Mouse (Mus musculus) cerebellum, postnatal 4 days (tissue): ENCODE results near the gene Lrrk1.

Source experiments
- DNase-seq, 2 experiments: peaks; one replicate each; pipeline ENCODE4 v3.0.0; 2022; ENCODE audit warnings: low spot score in 2 of 2, mixed read lengths in 1 of 2

Gene Lrrk1

DNA sequence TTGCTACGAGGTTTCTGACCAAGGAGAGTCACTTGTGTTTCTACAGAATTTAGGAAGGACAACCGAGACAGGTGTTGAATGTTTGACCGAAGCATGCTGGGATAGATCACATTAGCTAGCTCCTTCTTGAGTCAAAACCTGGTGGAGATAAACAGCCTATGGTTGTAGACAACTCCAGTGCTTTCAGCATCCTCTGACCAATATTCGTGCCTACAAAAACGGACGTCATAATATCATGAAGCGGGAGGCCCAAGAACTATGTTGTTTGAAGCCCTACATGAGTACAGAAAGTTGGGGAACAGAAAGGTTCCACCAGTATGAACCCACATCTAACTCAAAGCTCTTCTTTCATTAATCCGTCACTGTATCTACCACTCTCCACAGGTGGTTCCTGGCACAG lies 3.3 kb downstream of the Lrrk1 start:
- DNase-seq = no peak

- no peak for DNase-seq
Measured at GRCm38 (mm10) chr7:66384213-66384612, 3.9 kb downstream of the Lrrk1 start.

GRCm38 (mm10) chr7:66376560-66376959 lies 11.6 kb downstream of the Lrrk1 start:
- DNase-seq = no peak

GRCm38 (mm10) chr7:66375736-66376135 lies 12.4 kb downstream of the Lrrk1 start:
- no peak for DNase-seq

GRCm38 (mm10) chr7:66373391-66373790 lies 14.8 kb downstream of the Lrrk1 start:
- no peak for DNase-seq

- no peak for DNase-seq
Measured at GRCm38 (mm10) chr7:66370970-66371369, 17.2 kb downstream of the Lrrk1 start.

GRCm38 (mm10) chr7:66369934-66370445 lies 18.2 kb downstream of the Lrrk1 start:
- DNase-seq = no peak

DNA sequence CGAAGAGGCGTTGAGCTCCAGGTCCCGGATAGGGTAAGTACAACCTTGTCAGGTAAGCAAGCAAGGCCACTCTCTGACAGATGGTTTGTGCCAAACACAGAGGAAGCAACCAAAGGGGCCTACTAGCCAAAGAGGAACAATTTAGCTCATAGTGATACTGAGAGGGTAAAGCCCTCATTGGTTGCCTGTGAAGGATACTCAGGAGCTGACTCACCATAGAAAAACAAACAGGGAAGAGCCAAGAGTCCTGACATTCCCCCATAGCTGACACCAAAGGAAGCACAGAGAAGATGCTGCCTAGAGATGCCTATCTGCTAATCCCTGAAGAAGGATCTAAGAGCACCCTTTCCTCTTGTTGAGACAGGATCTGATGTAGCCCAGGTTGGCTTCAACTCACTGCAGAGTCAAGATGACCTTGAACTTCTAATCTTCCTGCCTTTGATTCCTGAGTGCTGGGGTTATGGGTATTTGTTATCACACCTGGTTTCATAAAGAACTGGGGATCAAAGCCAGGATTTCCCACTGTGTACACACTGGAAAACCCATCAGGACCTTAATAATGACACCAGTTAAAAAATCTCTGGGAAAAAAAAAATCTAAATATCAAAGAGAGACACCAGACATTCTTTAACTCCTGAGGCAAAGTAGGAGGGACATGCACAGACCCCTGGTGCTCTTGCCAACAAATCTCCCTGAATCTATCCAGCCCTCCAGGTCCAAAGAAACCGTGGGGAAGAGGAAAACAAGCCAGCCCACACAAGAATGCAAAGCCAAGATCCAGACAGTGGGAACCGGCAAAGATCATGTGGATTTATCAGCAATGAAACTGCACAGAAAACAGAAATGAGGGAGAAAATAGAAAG lies 18.8 kb downstream of the Lrrk1 start:
- DNase-seq = no peak

- no peak for DNase-seq
Measured at GRCm38 (mm10) chr7:66365904-66366303, 22.2 kb downstream of the Lrrk1 start, which contains the start of gene Gm10974. Gm10974 (plus strand) TSS chr7:66365905.

DNA sequence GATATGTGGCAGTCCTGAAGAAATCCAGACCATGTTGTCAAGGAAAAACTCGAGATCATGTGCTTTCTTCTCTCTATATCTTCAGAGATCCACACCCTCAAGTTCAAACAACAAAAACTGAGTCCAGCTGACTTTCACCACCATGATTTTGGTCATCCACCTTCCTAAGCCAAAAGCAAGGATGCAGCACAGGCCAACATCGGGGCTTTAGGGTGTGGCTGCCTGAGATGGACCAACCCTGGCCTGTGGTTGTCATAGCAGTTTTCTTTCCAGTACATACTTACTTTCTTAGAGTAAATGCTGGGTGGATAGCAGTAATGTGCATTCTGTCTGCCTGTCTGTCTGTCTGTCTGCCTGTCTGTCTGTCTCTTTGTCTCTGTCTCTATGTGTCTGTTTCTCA lies 22.7 kb downstream of the Lrrk1 start:
- DNase-seq = no peak

DNA sequence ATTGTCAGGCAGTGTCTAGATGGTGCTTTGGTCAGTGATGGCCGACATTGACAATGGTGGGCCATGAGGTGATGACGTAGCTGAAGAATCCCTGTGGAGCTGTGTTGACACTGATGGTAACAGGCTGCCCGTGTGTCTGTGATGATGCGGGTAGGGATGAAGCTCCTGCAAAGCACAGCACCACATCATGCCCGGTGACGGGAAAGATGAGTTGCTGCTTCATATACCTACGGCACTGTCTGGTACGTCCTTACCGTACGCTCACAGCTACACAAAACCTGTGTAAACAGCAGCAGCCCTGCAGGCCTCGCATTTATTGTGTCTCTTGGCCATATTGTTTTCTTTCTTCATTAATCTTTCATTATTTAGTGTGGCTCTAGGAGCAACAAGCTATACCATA lies 23.7 kb downstream of the Lrrk1 start:
- no peak for DNase-seq

DNA sequence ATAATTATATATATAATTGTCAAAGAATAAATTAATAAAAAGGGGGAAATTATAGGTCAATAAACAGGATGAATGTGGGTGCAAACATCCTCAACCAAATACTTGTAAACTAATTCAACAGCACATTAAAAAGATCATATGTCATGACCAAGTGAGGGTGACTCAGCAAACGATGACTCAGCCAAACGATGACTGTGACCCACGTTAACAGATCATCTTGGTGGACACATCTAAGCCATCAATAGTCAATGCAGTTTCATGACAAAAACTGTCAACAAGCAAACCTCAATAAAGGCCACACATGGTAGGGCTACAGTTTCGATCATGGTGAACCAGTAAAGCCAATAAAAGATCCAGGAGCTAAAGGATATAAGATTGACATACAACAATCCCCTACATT lies 29.1 kb downstream of the Lrrk1 start:
- DNase-seq = no peak

GRCm38 (mm10) chr7:66358461-66358860 lies 29.7 kb downstream of the Lrrk1 start:
- no peak for DNase-seq

- DNase-seq = no peak
Measured at GRCm38 (mm10) chr7:66355791-66356522, 32.2 kb downstream of the Lrrk1 start.

- DNase-seq = no peak
Measured at GRCm38 (mm10) chr7:66354911-66355310, 33.2 kb downstream of the Lrrk1 start.

GRCm38 (mm10) chr7:66351074-66351473 lies 37.1 kb downstream of the Lrrk1 start:
- DNase-seq = no peak

DNA sequence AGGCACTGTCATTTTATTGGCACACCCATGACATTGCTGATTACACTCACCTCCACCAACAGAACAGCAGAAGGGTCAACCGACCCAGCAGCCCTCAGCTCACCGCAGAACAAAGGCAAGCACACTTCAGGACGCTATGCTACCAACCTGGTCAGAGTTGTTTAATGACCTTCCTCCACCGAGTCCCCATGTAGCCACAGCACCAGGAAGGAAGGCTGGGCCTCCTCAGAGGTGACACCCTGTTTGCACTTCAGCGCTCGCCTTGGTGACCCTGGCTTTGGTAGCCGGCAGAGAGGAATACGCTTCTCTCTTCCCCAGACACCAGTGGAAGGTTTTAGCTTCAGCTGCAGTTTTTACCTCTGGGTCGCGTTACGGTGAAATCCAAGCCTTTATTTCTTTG lies 38.5 kb downstream of the Lrrk1 start:
- no peak for DNase-seq

- DNase-seq = no peak
Measured at GRCm38 (mm10) chr7:66348588-66348987, 39.6 kb downstream of the Lrrk1 start.

GRCm38 (mm10) chr7:66346959-66347663 lies 41.0 kb downstream of the Lrrk1 start:
- no peak for DNase-seq

GRCm38 (mm10) chr7:66343307-66343706 lies 44.8 kb downstream of the Lrrk1 start:
- DNase-seq = no peak

GRCm38 (mm10) chr7:66342831-66343230 lies 45.3 kb downstream of the Lrrk1 start:
- DNase-seq = no peak

GRCm38 (mm10) chr7:66342323-66342722 lies 45.8 kb downstream of the Lrrk1 start:
- peak in 1 of 2 experiments; percentile 51 for DNase-seq
